Mouse (Mus musculus) C2C12 (cell line): ENCODE results near the gene Myh9.

Experiments
- CEBPB ChIP-seq: IDR thresholded peaks from one replicate; pipeline ENCODE4 v1.6.1; 2011; ENCODE audit warnings: low read depth, mild to moderate bottlenecking, control low read depth, moderate library complexity
- CTCF ChIP-seq: IDR thresholded peaks from one replicate; pipeline ENCODE4 v1.5.1; 2011; ENCODE audit not compliant: control insufficient read depth, insufficient read depth, insufficient read length
- FOSL1 ChIP-seq: IDR thresholded peaks from one replicate; pipeline ENCODE4 v1.8.0; 2011; ENCODE audit warnings: mild to moderate bottlenecking, low read length; ENCODE audit not compliant: poor library complexity, insufficient read depth, severe bottlenecking
- MAX ChIP-seq: IDR thresholded peaks from one replicate; pipeline ENCODE4 v1.6.1; 2011; ENCODE audit warnings: mild to moderate bottlenecking, control low read depth
- MYOD1 ChIP-seq: IDR thresholded peaks from one replicate; pipeline ENCODE4 v1.6.1; 2011; ENCODE audit warnings: low read depth; ENCODE audit not compliant: control insufficient read depth, insufficient read length
- MYOG ChIP-seq: IDR thresholded peaks from one replicate; pipeline ENCODE4 v1.6.1; 2011; ENCODE audit not compliant: control insufficient read depth, insufficient read length; ENCODE audit errors: extremely low read depth
- USF1 ChIP-seq: IDR thresholded peaks from one replicate; pipeline ENCODE4 v1.6.1; 2011; ENCODE audit warnings: low read depth, mild to moderate bottlenecking, control low read depth, moderate library complexity

DNA sequence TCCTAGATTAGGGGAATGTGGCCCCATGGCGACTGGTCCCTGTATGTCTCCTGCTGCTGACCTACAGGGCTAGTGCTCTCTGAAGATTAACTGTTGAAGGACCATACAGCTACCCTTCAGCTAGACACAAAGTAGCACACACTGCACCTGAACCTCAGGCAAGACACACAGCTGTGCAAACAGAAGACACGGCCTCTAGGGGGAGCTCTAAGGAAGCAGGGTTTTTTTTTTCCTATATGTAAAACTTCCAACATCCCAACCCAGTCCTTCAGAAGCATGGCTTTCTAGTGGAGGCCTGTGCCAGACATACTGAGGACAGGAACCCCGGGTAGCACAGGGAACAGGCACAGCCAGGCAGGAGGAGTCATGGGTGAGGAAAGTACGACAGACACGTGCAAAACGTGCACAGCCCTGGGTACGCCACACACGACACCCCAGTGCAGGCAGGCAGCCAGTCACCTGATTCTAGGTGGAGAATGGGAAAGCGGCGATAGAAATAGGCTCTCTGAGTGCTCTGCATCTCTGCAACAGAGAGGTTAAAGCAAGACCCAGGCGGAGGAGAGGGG lies 59.4 kb downstream of the Myh9 start:
- TF ChIP-seq USF1 (no peak), CTCF (peak; percentile 57), MYOD1 (no peak), MYOG (no peak), MAX (no peak), CEBPB (no peak), FOSL1 (no peak)
